Mouse (Mus musculus): ENCODE measurements around the gene Knstrn. TPM values are rescaled to one million over a fixed set of nuclear protein-coding genes. Genes with fewer than 3 reads are reported as not detected.

Knstrn gene
- total and polyA plus RNA-seq, 3 experiments: 80.6 to 138 (median 132) TPM

DNA sequence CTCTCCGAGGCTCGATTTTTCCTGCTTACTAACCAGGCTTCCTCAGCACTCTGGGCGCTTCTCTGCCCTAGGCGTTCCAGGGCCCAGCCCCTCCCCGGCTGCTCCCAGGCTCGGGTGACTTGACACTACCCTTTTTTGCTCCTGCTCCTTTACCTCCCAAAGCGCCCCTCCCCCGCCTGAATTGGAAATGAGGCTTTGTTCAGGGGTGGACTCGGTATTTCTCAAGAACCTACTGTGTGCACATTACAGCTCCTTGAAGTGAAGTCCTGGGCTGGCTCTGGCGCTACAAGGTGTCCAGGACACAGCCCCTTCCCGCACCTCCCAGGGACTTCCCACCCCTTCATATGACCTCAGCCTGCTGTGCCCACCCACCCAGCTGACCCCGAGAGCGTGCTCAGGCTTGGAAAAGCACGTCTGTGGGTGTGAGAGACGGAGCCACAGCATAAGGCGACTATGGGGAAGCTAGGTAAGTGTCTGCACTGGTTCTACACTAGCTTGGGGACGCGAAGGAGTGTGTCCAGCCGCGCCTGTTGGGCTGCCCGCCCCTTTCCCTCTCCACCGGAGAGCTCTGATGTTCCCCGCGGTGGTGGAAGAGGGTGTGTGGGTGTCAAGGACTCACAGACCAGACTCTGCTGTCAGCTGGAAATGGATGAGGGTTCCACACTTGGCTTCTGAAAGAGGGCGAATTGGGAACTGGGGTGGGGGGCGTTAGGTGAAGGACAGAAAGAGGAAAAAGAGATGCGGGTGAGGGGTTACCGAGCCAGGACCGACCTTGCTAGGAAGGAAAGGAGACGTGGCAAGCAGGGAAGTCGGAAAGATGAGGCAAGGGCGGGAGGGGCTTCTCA, 86.4 kb downstream of the Knstrn start, which contains the start of gene Bahd1:
Bahd1 (plus strand) TSS at position 397 of the 845 bp plus-strand sequence.
- Histone ChIP-seq H3K36me3 (ENCODE audit: control insufficient read depth in 1 of 2, insufficient read depth in 2 of 2, low read length in 2 of 2) (peaks cover 0 to 17% of the 10 kb centered on the region in 2 experiments; a peak in 2 of 4 replicates), H3K27ac (ENCODE audit: control insufficient read depth, low read depth, low read length) (peak within 1 kb of the TSS; percentile 21), H3K79me2 (ENCODE audit: control insufficient read depth, insufficient read depth, low read length, poor library complexity) (peaks cover 29% of the 10 kb centered on the region), H3K9me3 (replicated peaks; ENCODE audit: insufficient read depth, low read length) (no peaks in the 10 kb centered on the region), H3K4me3 (ENCODE audit: control insufficient read depth in 1 of 2, insufficient read depth in 1 of 2, low read depth in 2 of 2, low read length in 2 of 2) (peak within 1 kb of the TSS; percentile 45 to 73), H3K4me1 (ENCODE audit: control insufficient read depth in 1 of 2, insufficient read depth in 2 of 2, low read length in 2 of 2) (peaks cover 3 to 28% of the 10 kb centered on the region in 2 experiments), H3K9ac (ENCODE audit: control insufficient read depth, low read depth, low read length, poor library complexity, severe bottlenecking) (peak within 1 kb of the TSS; percentile 86), H3K27me3 (ENCODE audit: control insufficient read depth in 1 of 2, insufficient read depth in 2 of 2, low read length in 2 of 2) (no peaks in the 10 kb centered on the region; a peak in 1 of 4 replicates)
- DNase-seq (ENCODE audit: low read depth, low spot score): peak; percentile 66
- TF ChIP-seq ZKSCAN1 (IDR thresholded peaks at IDR 0.05; ENCODE audit: low read depth, low read length): peak; percentile 80
- TF ChIP-seq MXI1 (IDR thresholded peaks at IDR 0.05; ENCODE audit: low read depth, low read length): 0 out of 2 replicates have a peak, but pooled peaks have one; percentile 36
- TF ChIP-seq SMC3 (IDR thresholded peaks at IDR 0.05; ENCODE audit: low read depth, low read length): no peak
- peak; percentile 38; the same call in 1 of the 2 replicates for TF ChIP-seq MAZ (IDR thresholded peaks at IDR 0.05; ENCODE audit: low read depth, low read length)
- 0 out of 2 replicates have a peak, but pooled peaks have one; percentile 27 for TF ChIP-seq SIN3A (IDR thresholded peaks at IDR 0.05; ENCODE audit: low read length)

- Histone ChIP-seq H3K4me3 (ENCODE audit: control insufficient read depth in 1 of 2, insufficient read depth in 1 of 2, low read depth in 2 of 2, low read length in 2 of 2) (peak overlapping the region; percentile 45 to 73), H3K9ac (ENCODE audit: control insufficient read depth, low read depth, low read length, poor library complexity, severe bottlenecking) (peak overlapping the region; percentile 86), H3K27me3 (ENCODE audit: control insufficient read depth in 1 of 2, insufficient read depth in 2 of 2, low read length in 2 of 2) (no peaks in the 10 kb centered on the region; a peak in 1 of 4 replicates), H3K36me3 (ENCODE audit: control insufficient read depth in 1 of 2, insufficient read depth in 2 of 2, low read length in 2 of 2) (peaks cover 0 to 22% of the 10 kb centered on the region in 2 experiments; a peak in 2 of 4 replicates), H3K4me1 (ENCODE audit: control insufficient read depth in 1 of 2, insufficient read depth in 2 of 2, low read length in 2 of 2) (peaks cover 3 to 33% of the 10 kb centered on the region in 2 experiments), H3K9me3 (replicated peaks; ENCODE audit: insufficient read depth, low read length) (no peaks in the 10 kb centered on the region), H3K27ac (ENCODE audit: control insufficient read depth, low read depth, low read length) (peak overlapping the region; percentile 21), H3K79me2 (ENCODE audit: control insufficient read depth, insufficient read depth, low read length, poor library complexity) (peaks cover 29% of the 10 kb centered on the region)
- peak; percentile 62 for DNase-seq (ENCODE audit: low read depth, low spot score)
- TF ChIP-seq EP300 (IDR thresholded peaks at IDR 0.05; ENCODE audit: low read depth in 1 of 2, low read length in 2 of 2) (no peak), USF2 (IDR thresholded peaks at IDR 0.05; ENCODE audit: borderline replicate concordance in 1 of 2, insufficient read depth in 1 of 2, low read depth in 1 of 2, low read length in 2 of 2) (no peak), SMC3 (IDR thresholded peaks at IDR 0.05; ENCODE audit: low read depth, low read length) (no peak), ELF1 (IDR thresholded peaks at IDR 0.05; ENCODE audit: low read depth, low read length) (no peak), MYC (IDR thresholded peaks at IDR 0.05; ENCODE audit: low read depth, low read length) (no peak), POLR2AphosphoS2 (IDR thresholded peaks at IDR 0.05; ENCODE audit: low read length) (no peak), TBP (IDR thresholded peaks at IDR 0.05; ENCODE audit: low read depth, low read length) (no peak), E2F4 (IDR thresholded peaks at IDR 0.05; ENCODE audit: borderline replicate concordance, low read depth, low read length) (no peak), CTCF (IDR thresholded peaks at IDR 0.05 in 2 of 3, conservative IDR thresholded peaks at IDR 0.05 in 1 of 3; ENCODE audit: control insufficient read depth in 1 of 3, insufficient read depth in 1 of 3, low read depth in 2 of 3, low read length in 3 of 3, poor library complexity in 1 of 3, severe bottlenecking in 1 of 3) (no peak), RCOR1 (IDR thresholded peaks at IDR 0.05; ENCODE audit: low read depth, low read length) (no peak), MAFK (IDR thresholded peaks at IDR 0.05; ENCODE audit: borderline replicate concordance, low read depth, low read length) (no peak), USF1 (IDR thresholded peaks at IDR 0.05; ENCODE audit: low read depth, low read length) (no peak)
Observed at GRCm38 (mm10) chr2:118900826-118901140, 87.0 kb downstream of the Knstrn start.

Data from MEL (cell line).